Mouse (Mus musculus): ENCODE data around the gene Gipc3.

Gene Gipc3

GRCm38 (mm10) chr10:81320550-81321347 is 22.3 kb downstream of the Gipc3 start, which contains the start of gene Cactin:
Cactin (plus strand) TSS chr10:81321103.
- DNase-seq (ENCODE audit: low spot score): peak; percentile 92

GRCm38 (mm10) chr10:81319741-81320549 is 23.1 kb downstream of the Gipc3 start:
- peak; percentile 83 for DNase-seq (ENCODE audit: low spot score)

- no peak for DNase-seq (ENCODE audit: low spot score)
Measured at GRCm38 (mm10) chr10:81319330-81319699, 23.8 kb downstream of the Gipc3 start.

GRCm38 (mm10) chr10:81318589-81319329 is 24.3 kb downstream of the Gipc3 start:
- peak; percentile 31 for DNase-seq (ENCODE audit: low spot score)

- peak; percentile 43 for DNase-seq (ENCODE audit: low spot score)
Measured at GRCm38 (mm10) chr10:81317273-81317672, 25.8 kb downstream of the Gipc3 start.

- no peak for DNase-seq (ENCODE audit: low spot score)
Measured at GRCm38 (mm10) chr10:81316338-81317060, 26.6 kb downstream of the Gipc3 start.

- no peak for DNase-seq (ENCODE audit: low spot score)
Measured at GRCm38 (mm10) chr10:81315587-81315986, 27.5 kb downstream of the Gipc3 start.

GRCm38 (mm10) chr10:81314201-81314600 is 28.9 kb downstream of the Gipc3 start:
- DNase-seq (ENCODE audit: low spot score): no peak

- DNase-seq (ENCODE audit: low spot score): no peak
Measured at GRCm38 (mm10) chr10:81313581-81313980, 29.5 kb downstream of the Gipc3 start.

GRCm38 (mm10) chr10:81309571-81309970 is 33.5 kb downstream of the Gipc3 start:
- no peak for DNase-seq (ENCODE audit: low spot score)

- DNase-seq (ENCODE audit: low spot score): no peak
Measured at GRCm38 (mm10) chr10:81306837-81307682, 36.0 kb downstream of the Gipc3 start.

GRCm38 (mm10) chr10:81306173-81306668 is 36.8 kb downstream of the Gipc3 start:
- no peak for DNase-seq (ENCODE audit: low spot score)

- DNase-seq (ENCODE audit: low spot score): no peak
Measured at GRCm38 (mm10) chr10:81305663-81306062, 37.4 kb downstream of the Gipc3 start.

- no peak for DNase-seq (ENCODE audit: low spot score)
Measured at GRCm38 (mm10) chr10:81304597-81305238, 38.3 kb downstream of the Gipc3 start.

GRCm38 (mm10) chr10:81303761-81304160 is 39.3 kb downstream of the Gipc3 start:
- DNase-seq (ENCODE audit: low spot score): no peak

- DNase-seq (ENCODE audit: low spot score): no peak
Measured at GRCm38 (mm10) chr10:81303258-81303657, 39.8 kb downstream of the Gipc3 start.

- no peak for DNase-seq (ENCODE audit: low spot score)
Measured at GRCm38 (mm10) chr10:81302781-81303218, 40.3 kb downstream of the Gipc3 start.

GRCm38 (mm10) chr10:81302288-81302687 is 40.8 kb downstream of the Gipc3 start:
- DNase-seq (ENCODE audit: low spot score): no peak

GRCm38 (mm10) chr10:81301321-81301720 is 41.7 kb downstream of the Gipc3 start:
- DNase-seq (ENCODE audit: low spot score): no peak

- DNase-seq (ENCODE audit: low spot score): no peak
Measured at GRCm38 (mm10) chr10:81300352-81300907, 42.6 kb downstream of the Gipc3 start.

Data from urinary bladder, postnatal 25 days (tissue).